Mouse (Mus musculus) adrenal gland, postnatal 36 days (tissue): ENCODE results near the gene Vmn2r4. TPM values are rescaled to one million over a fixed set of nuclear protein-coding genes. Genes with fewer than 3 reads are reported as not detected.
"Not testable (repeated sequence)": the region's sequence is repeated elsewhere in the genome, so short reads cannot be mapped to it uniquely, and the experiment has no call there.

Experiments used
- DNase-seq, 2 experiments: peaks; one replicate each; pipeline ENCODE4 v3.0.0; 2021; ENCODE audit warnings: mixed read lengths in 1 of 2
- long read RNA-seq, 2 experiments: library from polyadenylated mRNA; stranded (forward); transcript quantifications; one replicate each; pipeline ENCODE4 v2.0.0; 2021; ENCODE audit warnings: borderline sequencing depth in 2 of 2
- total RNA-seq, 2 experiments: library from RNA; stranded (reverse); gene quantifications; 2 replicates each; pipeline ENCODE4 v1.2.3; 2021

Gene Vmn2r4
- not detected for total RNA-seq
- long read RNA-seq, experiment 1 = 0 reads
- long read RNA-seq, experiment 2 = 0 reads

DNA sequence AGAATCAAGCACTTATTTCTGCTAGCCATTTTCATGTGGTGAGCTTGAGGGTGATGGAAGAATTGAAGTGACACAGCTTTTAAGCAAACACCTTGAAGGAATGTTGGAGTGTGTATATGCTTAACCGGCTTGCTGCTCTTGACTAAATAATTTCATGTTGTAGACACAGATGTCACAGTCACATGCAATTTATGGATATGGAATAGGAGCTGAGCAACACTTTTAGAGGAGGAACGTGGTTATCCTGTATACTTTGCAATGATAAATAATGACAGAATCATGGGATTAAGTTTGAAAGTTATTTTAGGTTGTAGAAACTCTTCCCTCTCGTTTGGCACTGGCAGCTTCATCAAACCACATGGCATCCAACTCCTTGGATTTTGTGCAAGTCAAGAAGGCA is at the start of gene Vmn2r4:
Vmn2r4 (minus strand) TSS at position 101 of the 400 bp plus-strand sequence.
- not testable (repeated sequence) for DNase-seq

DNA sequence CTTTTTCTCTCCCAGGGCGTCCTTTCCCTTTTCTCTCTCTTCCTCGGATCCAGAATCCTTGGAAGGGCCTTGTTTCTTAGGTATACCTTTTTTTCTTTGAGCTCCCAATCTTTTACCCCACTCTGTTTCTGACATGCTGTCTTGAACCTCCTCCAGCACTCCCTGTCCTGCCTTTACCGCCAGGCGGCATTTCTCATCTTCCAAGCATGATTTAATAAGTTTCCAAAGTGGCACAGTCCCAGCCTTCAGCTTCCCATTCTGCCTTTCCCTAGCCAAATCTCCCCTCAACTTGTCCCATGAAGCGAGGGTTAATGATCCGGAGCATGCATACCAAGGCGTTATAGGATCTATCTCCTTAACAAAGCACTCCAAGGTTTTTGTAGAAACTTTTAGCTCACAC is 19.1 kb upstream of the Vmn2r4 start:
- not testable (repeated sequence) for DNase-seq

DNA sequence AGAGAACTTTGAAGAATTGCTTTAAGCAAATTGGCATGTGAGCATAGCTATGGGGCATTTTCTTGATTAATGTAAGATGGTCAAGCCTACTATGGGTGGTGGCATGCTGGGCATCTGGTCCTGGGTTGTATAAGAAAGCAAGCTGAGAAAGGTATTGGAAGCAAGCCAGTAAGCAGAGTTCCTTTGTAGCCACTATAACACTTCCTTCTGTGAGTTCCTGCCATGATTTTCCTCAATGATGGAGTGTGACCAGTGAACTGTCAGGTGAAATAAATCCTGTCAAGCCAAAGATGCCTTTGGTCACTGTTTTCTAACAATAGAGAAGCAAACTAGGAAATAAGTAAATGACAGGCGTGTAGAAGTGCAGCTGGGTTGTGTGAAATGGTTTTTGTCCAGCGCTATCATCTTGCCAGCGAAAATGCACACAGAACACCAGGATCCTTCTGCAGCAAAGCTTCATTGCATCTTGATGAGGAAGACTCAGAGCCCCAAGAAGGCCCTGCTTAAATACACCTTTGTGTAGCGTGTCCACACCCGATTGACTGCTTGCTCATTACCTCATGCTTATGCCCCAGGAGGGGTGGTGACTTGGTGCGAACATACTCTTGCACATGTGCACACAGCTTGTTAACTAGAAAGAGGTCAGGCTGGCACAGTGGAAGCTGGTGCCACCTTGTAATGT is 13.1 kb upstream of the Vmn2r4 start:
- DNase-seq = not testable (repeated sequence)

DNA sequence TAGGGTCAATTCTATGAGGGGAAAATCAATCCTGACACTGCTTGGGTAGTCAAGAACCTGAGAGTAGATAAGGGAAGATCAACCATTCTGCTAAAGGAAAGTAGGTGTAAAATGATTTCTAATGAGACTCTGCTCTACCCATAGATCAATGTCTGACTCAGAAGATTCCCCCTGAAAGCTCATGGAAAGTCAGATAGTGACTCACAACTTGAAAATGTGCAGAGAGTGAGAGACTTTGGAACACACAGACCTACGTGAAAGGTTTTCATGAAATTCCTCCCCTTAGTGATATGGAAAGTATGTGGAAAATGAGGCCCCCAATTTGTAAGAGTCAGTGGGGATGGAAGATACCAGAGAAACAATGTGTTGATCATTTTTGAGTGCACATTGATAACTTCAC is 7.0 kb upstream of the Vmn2r4 start:
- not testable (repeated sequence) for DNase-seq

DNA sequence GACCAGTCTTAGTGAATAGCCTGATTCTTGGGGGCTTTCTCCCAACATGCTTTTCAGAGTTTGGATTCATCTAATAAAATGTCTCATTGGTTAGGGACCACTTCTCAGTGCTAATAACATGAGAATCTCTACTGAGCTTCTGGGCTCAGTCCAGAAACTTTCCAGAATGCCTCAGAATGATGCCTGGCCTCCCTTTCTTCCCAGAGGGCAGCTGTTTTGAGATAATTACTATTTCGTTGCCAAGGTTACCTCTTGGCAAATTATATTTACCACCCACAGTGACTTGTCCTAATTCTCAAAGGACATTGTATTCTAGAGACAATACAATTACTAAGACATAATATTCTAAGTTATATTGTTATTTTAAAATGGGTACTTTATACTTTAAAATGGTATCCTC is 2.3 kb upstream of the Vmn2r4 start:
- not testable (repeated sequence) for DNase-seq

DNA sequence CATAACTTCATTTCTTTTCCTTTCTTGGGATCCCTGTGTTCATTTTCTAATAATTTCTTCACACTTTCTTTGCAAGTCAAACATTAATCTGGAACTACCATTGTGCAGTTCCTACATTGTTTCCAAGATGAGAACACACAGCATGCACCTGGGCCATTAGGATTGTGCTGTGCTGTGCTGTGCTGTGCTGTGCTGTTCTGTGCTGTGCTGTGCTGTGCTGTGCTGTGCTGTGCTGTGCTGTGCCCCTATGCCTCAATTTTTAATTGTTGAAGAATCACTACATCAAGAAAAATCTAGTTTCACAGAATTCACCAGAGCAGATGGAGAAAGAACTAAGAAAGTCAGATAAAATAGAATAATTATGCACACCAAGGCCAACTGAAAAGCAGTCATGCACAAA is 915 bp downstream of the Vmn2r4 start:
- DNase-seq = not testable (repeated sequence)

DNA sequence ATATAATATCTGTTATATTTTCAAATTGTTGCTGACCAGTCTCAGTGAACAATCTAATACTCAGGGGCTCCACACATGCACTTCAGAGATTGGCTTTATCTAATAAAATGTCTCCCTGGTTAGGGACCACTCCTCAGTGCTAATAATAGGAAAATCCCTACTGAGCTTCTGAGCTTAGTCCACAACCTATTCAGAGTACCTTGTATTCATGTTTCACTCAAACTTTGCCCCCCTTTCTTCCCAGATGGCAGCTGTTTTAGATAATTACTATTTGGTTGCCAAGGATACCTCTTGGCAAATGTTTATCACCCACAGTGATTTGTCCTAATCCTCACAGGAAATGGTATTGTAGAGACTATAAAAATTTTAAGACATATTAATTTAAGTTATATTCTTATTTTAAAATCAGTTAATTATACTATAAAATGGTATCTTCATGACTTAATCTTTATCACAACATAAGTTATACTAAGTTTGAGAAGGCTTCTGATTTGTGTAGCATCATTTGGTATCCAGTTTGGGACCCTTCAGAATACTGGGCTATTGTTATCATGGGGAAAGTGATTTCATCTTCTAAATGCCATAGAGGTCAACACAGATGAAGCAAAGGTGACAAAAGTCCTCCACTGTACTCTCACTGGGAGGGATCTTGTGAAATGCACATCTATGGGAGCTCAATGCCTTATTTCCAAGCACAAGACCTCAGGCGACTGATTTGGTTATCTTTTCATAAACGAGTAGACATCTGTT is 55.7 kb downstream of the Vmn2r4 start:
- DNase-seq = no peak

Other genes starting within 250 kb of the Vmn2r4 start
- gene Vmn2r3, start 125.7 kb downstream of the Vmn2r4 start, total RNA-seq = not detected
- not detected for gene Vmn2r5, start 94.5 kb upstream of the Vmn2r4 start, total RNA-seq
- not detected for gene Vmn2r6, start 150.5 kb upstream of the Vmn2r4 start, total RNA-seq